Mouse (Mus musculus): ENCODE data around the gene Chst1.

- TF ChIP-seq POLR2A (IDR thresholded peaks at IDR 0.05; ENCODE audit: borderline replicate concordance, low read depth, low read length): no peak
- no peak for TF ChIP-seq CTCF (IDR thresholded peaks at IDR 0.05; ENCODE audit: low read depth, low read length)
These were observed 18.5 kb downstream of the Chst1 start for GRCm38 (mm10) chr2:92618016-92618415.

All from bone marrow macrophage, adult 2 months (primary cell).